In the genomic region with DNA sequence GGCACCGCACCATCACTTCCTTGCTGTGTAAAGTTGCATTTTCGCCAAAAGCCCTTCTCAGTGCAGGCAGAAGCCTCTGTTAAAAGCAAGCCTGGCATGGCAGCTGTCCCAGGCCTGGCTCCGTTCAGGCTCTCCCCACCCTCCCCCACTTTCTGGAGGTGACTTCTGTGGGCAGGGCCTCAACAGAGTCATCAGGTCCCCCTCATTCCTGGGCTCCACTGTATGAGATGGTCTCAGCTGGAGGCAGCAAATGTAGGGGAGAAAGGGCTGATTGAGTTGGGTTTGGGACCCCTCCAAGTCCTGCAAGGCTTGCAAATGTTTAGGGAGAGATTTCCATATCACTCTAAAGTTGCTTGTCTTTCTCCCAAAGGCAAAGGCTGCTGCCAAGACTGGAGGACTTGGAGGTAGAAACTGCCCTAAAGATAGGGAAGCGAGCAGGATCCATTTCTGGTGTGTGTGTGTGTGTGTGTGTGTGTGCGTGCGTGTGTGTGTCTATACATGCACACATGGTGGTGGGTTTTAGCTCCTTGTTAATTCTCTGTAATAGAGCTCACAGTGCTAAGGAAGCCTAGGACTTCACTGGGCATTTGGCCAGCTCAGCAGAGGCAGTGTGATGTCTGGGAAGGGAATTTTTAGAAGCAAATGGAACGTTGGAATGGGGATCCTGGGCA, we compare ENCODE assay signal across 11 mouse cellular contexts. TPM values are rescaled to one million over a fixed set of nuclear protein-coding genes. Genes with fewer than 3 reads are reported as not detected.
DNase-seq lines count a peak whose midpoint lies in the region; ATAC-seq lines count a peak whose summit lies in the region.
"Had no signal": no experiment of that assay in that cellular context is flagged by ENCODE, and none has a peak within 500 bp of the region (broad histone marks: within the 10 kb centered on the region; RNA-seq: fewer than 3 reads in every experiment).

No protein-coding gene starts in this region.

- no peaks in the 10 kb centered on the region for H3K9me3 ChIP-seq in lung, embryonic 16.5 days (ENCODE audit: control insufficient read depth, low read length)

- ATAC-seq in lung, embryonic 16.5 days (ENCODE audit: low read depth), result peak; percentile 34; the same call in 1 of the 2 replicates
- ATAC-seq in inflammation-experienced regulatory T-cells, adult 6 months, result no peak

- 0 out of 2 replicates have a peak, but pooled peaks cover 2% of the 10 kb centered on the region for H3K4me1 ChIP-seq in lung, embryonic 16.5 days (replicated peaks; ENCODE audit: control insufficient read depth, insufficient read depth, low read length)

- no peak overlapping the region for H3K4me3 ChIP-seq in lung, embryonic 16.5 days (ENCODE audit: low read length)

- no peak overlapping the region for H3K4me2 ChIP-seq in lung, embryonic 16.5 days (ENCODE audit: low read depth, low read length)

- H3K9ac ChIP-seq in lung, embryonic 16.5 days (ENCODE audit: low read length), result no peak overlapping the region

- 52% methylated on average over 7 of the region's 7 CpGs for WGBS in lung, embryonic 16.5 days

- no peak for DNase-seq in lung, postnatal 25 days (ENCODE audit: low spot score)
- DNase-seq in frontal cortex, postnatal 14 days (ENCODE audit: low spot score in 2 of 2), result peak; percentile 21 to 28
- peak; percentile 20 to 51 for DNase-seq in layer of hippocampus, postnatal 14 days (ENCODE audit: low spot score in 2 of 2)
- peak; percentile 61 for DNase-seq in right cerebral cortex, postnatal 14 days
- DNase-seq in adrenal gland, postnatal 25 days, result no peak
- DNase-seq in kidney, postnatal 14 days, result no peak

- no peak overlapping the region for H3K27ac ChIP-seq in lung, embryonic 16.5 days (ENCODE audit: low read length)

- H3K36me3 ChIP-seq in lung, embryonic 16.5 days (ENCODE audit: control insufficient read depth, insufficient read depth, low read length), result no peaks in the 10 kb centered on the region

- no peaks in the 10 kb centered on the region for H3K27me3 ChIP-seq in lung, embryonic 16.5 days (ENCODE audit: control insufficient read depth, insufficient read depth, low read depth, low read length)

RNA-seq across cellular contexts. Expression of a gene that starts 40.9 kb away (rescaled TPM):
- polyA plus RNA-seq in lung, embryonic 16.5 days (2015; fragmentation: Nextera tagmentation; extraction: Ambion mirVana), result not detected in 2 replicates
- total RNA-seq in layer of hippocampus, postnatal 14 days (2021), result not detected
- not detected in 2 replicates for total RNA-seq in adrenal gland, postnatal 25 days (2021)
- polyA plus RNA-seq in inflammation-experienced regulatory T-cells, adult 6 months (2017; shearing (Covaris generic)), result not detected
- total RNA-seq: gastrocnemius, adult 18-20 months; megakaryocyte, adult 5-6 weeks had no signal
- polyA plus RNA-seq: urinary bladder, adult 2 months had no signal

Comparison
In these comparisons a context has a peak if more than half of its experiments do, and no peak if none do; other contexts are left out.
1. DNase-seq: peak in frontal cortex, postnatal 14 days (2 of 2), layer of hippocampus, postnatal 14 days (2 of 2) and right cerebral cortex, postnatal 14 days (single experiment); none in lung, postnatal 25 days (single experiment), adrenal gland, postnatal 25 days (single experiment) and kidney, postnatal 14 days (single experiment).